Mouse (Mus musculus) spleen, adult 12 weeks (tissue): ENCODE results near the gene Nop16.
"Not testable (repeated sequence)": the region's sequence is repeated elsewhere in the genome, so short reads cannot be mapped to it uniquely, and the experiment has no call there.

Experiments
- DNase-seq: peaks from one replicate; pipeline ENCODE4 v3.0.0; 2022; ENCODE audit warnings: low spot score

Gene Nop16

GRCm38 (mm10) chr13:54589996-54590951 lies at the start of gene Nop16, which contains the start of gene Higd2a:
Nop16 (minus strand) TSS chr13:54590090.
Higd2a (plus strand) TSS chr13:54590207.
- peak; percentile 96 for DNase-seq

DNA sequence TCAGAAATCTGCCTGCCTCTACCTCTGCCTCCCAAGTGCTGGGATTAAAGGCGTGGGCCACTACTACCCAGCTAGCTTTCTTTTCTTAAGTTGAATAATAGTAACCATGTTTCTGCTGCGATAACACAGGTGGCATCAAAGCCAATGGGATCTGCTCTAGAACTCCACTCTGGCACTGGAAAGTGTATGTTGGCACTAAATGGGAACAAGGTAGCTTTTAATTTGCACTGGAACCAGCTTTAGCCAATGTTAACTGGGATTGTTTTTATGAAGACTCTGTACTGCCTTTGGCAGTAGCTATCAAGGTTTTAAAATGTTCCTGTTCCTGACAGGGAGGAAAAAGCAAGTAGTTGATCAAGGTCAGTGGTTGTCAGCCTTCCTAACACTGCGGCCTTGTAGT lies 45.1 kb upstream of the Nop16 start:
- no peak for DNase-seq

DNA sequence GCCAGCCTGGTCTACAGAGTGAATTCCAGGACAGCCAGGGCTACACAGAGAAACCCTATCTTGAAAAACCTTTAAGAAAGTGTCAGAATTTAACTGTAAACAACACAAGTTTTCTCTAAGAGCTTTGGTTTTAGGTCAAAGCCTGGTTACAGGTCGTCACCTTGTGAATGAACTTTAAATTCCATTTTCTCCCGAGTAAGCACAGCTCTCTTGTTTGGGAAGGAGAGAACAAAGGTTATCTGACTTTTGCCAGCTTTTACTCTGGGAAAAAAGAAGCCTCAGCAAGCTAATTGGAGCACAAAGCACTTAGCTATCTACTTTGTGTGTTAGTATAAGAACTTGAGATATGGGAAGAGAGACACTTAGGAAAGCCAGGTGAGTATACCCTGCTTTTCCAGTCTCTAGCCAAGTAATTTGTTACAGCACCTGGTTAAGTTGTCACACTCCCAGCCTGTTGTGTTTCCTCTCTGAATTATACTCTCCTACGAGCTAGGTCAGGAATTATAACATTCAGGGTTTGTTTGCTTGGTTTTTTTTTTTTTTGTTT lies 42.9 kb upstream of the Nop16 start:
- no peak for DNase-seq

DNA sequence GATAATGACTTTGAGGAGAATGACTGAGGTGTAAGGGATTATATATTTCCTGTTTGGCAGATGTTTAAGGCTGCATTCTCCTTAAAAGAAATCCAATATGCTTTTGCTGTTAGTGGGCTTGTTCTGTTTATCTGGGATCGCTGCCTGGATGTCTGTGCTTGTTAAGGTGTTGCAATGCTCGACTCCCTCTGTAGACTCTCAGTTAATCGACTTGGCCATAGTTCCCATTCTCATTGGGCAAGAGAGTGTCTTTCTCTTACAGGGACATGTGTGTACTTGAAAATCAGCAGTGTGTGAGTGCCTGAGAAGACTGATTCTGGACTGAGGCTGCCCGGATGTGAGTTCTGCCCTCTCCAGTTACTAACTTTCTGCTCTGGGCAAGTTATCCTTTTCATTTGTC lies 39.2 kb upstream of the Nop16 start:
- no peak for DNase-seq

- DNase-seq: no peak
Observed at GRCm38 (mm10) chr13:54621960-54622521, 32.2 kb upstream of the Nop16 start.

DNA sequence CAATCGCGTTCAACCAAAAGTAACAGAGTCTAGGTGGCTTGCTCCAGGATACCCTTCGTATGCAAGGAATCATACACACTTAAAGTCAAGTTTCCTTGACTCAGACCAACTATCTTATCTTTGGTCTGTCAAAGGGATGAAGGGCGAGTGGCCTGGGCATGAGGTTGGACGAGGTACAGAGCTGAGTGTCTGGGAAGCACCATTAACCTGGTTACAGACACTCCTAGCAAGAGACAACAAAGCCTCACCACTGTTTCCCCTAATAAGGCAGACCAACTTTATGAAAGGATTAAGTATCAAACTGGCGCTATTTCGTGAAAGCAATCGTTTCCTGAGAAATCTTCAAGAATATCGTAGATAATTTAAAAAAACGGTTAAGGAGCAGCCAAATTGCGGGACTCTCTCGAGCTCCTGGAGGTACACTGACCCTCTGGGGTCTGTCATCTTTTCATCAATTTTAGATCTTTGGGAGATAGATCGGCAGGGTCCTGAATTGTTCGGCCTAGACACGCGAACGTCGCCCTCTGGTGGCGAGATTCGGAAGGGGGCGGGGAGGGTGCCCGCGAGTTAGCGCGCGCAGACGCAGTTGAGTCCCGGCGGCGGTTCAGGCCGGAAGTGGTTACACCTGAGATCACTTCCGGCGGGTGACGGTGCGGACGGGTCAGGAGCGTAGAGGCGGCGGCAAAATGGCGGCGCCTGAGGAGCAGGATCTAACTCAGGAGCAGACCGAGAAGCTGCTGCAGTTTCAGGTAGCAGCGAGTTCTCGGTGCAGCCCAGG lies 31.5 kb upstream of the Nop16 start, which contains the start of gene Faf2:
Gene Faf2, plus strand, starts transcription at position 630 of the 778 bp plus-strand sequence.
- peak; percentile 97 for DNase-seq

GRCm38 (mm10) chr13:54616998-54617397 lies 27.1 kb upstream of the Nop16 start:
- no peak for DNase-seq

GRCm38 (mm10) chr13:54616307-54616706 lies 26.4 kb upstream of the Nop16 start:
- DNase-seq: no peak

- DNase-seq: not testable (repeated sequence)
Observed at GRCm38 (mm10) chr13:54613141-54613540, 23.3 kb upstream of the Nop16 start.

GRCm38 (mm10) chr13:54610972-54611754 lies 21.3 kb upstream of the Nop16 start, which contains the start of gene Cltb:
Cltb (minus strand) TSS chr13:54611344.
- peak; percentile 77 for DNase-seq

DNA sequence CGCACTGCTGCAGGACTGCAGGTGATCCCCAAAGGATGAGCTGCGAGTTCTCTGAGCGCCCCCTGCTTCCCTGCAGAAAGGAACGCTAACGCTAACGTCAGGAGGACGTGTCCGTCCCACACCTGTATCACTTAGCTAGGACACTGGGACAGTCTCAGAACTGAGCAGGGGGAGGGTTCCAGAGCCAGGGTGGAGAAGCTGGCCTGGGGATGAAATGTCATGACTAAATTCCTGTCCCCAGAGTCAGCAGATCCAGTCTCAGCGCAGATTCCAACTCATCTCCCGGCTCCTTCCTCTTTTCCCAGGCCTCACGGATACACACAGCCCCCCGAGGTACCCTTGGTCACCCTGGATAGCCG lies 20.7 kb upstream of the Nop16 start:
- no peak for DNase-seq

DNA sequence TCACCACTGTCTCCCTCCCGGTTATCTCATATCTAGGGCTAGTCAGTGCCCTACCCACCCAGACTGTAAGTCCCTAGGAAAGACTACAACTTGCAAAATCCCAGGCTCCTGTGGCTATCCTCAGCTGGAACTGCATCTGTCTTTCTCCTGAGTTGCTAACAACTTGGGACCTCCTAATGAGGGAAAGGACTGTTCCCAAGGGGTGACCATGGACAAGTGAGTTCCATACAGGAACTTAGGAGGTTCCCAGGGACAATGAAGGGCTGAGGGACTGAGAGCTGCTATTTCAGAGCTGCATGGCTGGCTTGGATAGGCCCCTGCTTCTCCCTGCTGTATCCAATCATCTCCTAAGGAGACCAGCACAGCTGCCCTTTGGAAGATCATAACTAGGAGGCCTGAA lies 19.4 kb upstream of the Nop16 start:
- no peak for DNase-seq

- no peak for DNase-seq
Observed at GRCm38 (mm10) chr13:54608666-54609065, 18.8 kb upstream of the Nop16 start.

- DNase-seq: no peak
Observed at GRCm38 (mm10) chr13:54608002-54608401, 18.1 kb upstream of the Nop16 start.

DNA sequence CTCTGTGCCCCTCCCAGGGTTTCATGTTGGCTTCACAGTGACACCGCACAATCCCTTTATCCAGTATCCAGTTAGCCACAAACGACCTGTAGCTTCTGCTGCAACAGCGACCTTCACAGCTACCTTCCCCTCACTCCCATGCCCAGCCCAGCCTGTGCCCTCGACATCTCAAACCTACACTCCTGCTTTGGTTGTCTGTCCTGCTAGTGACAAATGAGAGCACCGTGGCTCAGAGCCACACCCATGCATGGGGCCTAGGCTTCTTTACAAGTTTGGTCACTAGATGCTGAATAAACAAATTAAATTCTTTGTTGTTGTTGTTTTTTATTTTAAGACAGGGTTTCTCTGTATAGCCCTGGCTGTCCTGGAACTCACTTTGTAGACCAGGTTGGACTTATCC lies 17.3 kb upstream of the Nop16 start:
- no peak for DNase-seq

- no peak for DNase-seq
Observed at GRCm38 (mm10) chr13:54605426-54605825, 15.5 kb upstream of the Nop16 start.

GRCm38 (mm10) chr13:54604221-54604620 lies 14.3 kb upstream of the Nop16 start:
- no peak for DNase-seq

DNA sequence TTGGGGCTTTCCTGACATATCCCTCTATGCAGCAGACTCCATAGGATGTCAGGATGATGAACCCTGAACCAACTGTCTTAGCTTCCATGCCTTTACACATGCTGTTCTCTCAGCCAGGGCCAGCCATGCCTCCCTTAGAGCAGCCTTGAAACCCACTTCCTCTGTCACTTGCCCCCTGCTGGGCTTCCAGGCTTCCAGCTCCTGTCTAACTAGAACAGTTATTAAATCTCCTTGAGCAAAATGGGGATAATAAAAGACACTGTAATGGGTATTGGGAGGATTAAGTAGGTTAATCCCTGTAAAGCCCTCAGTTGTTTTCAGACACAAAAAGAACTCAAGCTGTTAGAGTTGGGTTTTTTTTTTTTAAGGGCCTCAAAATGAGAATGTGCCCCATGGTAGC lies 13.6 kb upstream of the Nop16 start:
- DNase-seq: no peak

- no peak for DNase-seq
Observed at GRCm38 (mm10) chr13:54602639-54603111, 12.8 kb upstream of the Nop16 start.

DNA sequence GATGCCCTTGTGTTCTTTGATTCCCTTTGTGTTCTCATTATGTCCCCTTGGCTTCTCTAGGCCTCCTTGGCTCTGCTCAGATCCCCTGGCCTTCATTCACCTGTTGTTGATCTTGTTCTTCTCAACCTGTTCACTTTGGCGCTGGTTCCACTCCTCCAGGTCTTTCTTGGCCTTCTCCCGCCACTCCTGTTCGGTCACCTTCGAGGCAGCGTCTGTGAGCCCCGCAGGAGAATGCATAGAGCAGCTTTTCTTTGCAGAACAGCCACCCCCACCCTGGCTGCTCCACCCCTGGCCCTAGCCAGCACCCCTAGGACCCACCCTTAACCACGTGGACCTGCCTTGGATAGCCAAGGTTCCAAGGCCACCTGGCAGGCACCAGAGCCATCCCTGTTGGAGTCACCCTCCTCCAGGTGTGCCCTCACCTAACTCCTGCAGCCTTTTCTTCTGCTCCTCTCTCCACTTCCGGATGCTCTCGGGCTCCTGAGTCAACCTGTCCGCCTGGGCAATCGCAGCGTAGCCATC lies 8.8 kb upstream of the Nop16 start:
- DNase-seq: no peak

- no peak for DNase-seq
Observed at GRCm38 (mm10) chr13:54596870-54597269, 7.0 kb upstream of the Nop16 start.
